Mouse (Mus musculus) myocyte (in vitro differentiated cells): ENCODE results near the gene Ank3. TPM values are rescaled to one million over a fixed set of nuclear protein-coding genes. Genes with fewer than 3 reads are reported as not detected.
A peak's percentile ranks its signal among the peaks of the same experiment; 100 is the strongest.

Experiments used
- H3K27me3 ChIP-seq: one replicate; pipeline ENCODE4 v1.6.1; 2011; ENCODE audit not compliant: control insufficient read depth, insufficient read depth, insufficient read length
- H3K36me3 ChIP-seq: one replicate; pipeline ENCODE4 v1.6.1; 2011; ENCODE audit not compliant: control insufficient read depth, insufficient read depth
- H3K4me2 ChIP-seq: one replicate; pipeline ENCODE4 v1.6.1; 2011; ENCODE audit warnings: low read depth, control low read depth
- H3K4me3 ChIP-seq: one replicate; pipeline ENCODE4 v1.5.1; 2011; ENCODE audit warnings: mild to moderate bottlenecking, control low read depth, moderate library complexity
- H3K79me2 ChIP-seq: one replicate; pipeline ENCODE4 v1.6.1; 2011; ENCODE audit not compliant: control insufficient read depth, insufficient read depth
- H3ac ChIP-seq: one replicate; pipeline ENCODE4 v1.6.1; 2011; ENCODE audit not compliant: control insufficient read depth, insufficient read length
- CEBPB ChIP-seq: IDR thresholded peaks from 2 replicates; pipeline ENCODE4 v1.6.1; 2011; ENCODE audit warnings: mild to moderate bottlenecking, moderate library complexity; ENCODE audit not compliant: poor library complexity, insufficient read depth, severe bottlenecking
- E2F4 ChIP-seq: IDR thresholded peaks from one replicate; pipeline ENCODE4 v1.6.1; 2011; ENCODE audit warnings: mild to moderate bottlenecking, control low read depth, moderate library complexity; ENCODE audit not compliant: insufficient read depth
- MAX ChIP-seq: IDR thresholded peaks from one replicate; pipeline ENCODE4 v1.6.1; 2011; ENCODE audit warnings: low read depth, mild to moderate bottlenecking, control low read depth
- MYOD1 ChIP-seq, 3 experiments: IDR thresholded peaks; one replicate each; pipeline ENCODE4 v1.6.1; 2011; ENCODE audit warnings: control low read depth in 2 of 3, low read depth in 2 of 3, mild to moderate bottlenecking in 2 of 3, moderate library complexity in 1 of 3; ENCODE audit not compliant: insufficient read length in 2 of 3, control insufficient read depth in 1 of 3
- MYOG ChIP-seq, 3 experiments: IDR thresholded peaks; one replicate each; pipeline ENCODE4 v1.6.1; 2011; ENCODE audit warnings: control low read depth in 2 of 3, low read depth in 2 of 3, mild to moderate bottlenecking in 2 of 3; ENCODE audit not compliant: insufficient read length in 2 of 3, control insufficient read depth in 1 of 3, insufficient read depth in 1 of 3
- POLR2A ChIP-seq: IDR thresholded peaks from one replicate; pipeline ENCODE4 v1.6.1; 2011; ENCODE audit warnings: low read depth, mild to moderate bottlenecking, control low read depth, moderate library complexity; ENCODE audit not compliant: insufficient read length
- POLR2AphosphoS2 ChIP-seq: IDR thresholded peaks from one replicate; pipeline ENCODE4 v1.6.1; 2011; ENCODE audit warnings: low read depth, control low read depth; ENCODE audit not compliant: insufficient read length
- REST ChIP-seq: IDR thresholded peaks from one replicate; pipeline ENCODE4 v1.6.1; 2011; ENCODE audit warnings: mild to moderate bottlenecking, control low read depth, moderate library complexity; ENCODE audit not compliant: insufficient read depth, insufficient read length
- SRF ChIP-seq: IDR thresholded peaks from one replicate; pipeline ENCODE4 v1.6.1; 2011; ENCODE audit warnings: low read depth; ENCODE audit not compliant: control insufficient read depth, insufficient read length
- TCF12 ChIP-seq: IDR thresholded peaks from one replicate; pipeline ENCODE4 v1.6.1; 2011; ENCODE audit warnings: mild to moderate bottlenecking, control low read depth; ENCODE audit not compliant: poor library complexity, insufficient read depth, severe bottlenecking
- TCF3 ChIP-seq: IDR thresholded peaks from one replicate; pipeline ENCODE4 v1.6.1; 2011; ENCODE audit warnings: low read depth, control low read depth; ENCODE audit not compliant: insufficient read length
- USF1 ChIP-seq: IDR thresholded peaks from one replicate; pipeline ENCODE4 v1.6.1; 2011; ENCODE audit warnings: low read depth, mild to moderate bottlenecking, control low read depth, moderate library complexity
- polyA plus RNA-seq: library from polyadenylated mRNA; unstranded; fragments of >200 nt; fragmentation: generic; extraction: Trizol; gene quantifications from one replicate; pipeline ENCODE4 v1.2.1, GENCODE M21; 2012; ENCODE audit warnings: missing spikeins

The Ank3 gene
- polyA plus RNA-seq, 1 experiment, result 5.5 TPM

- H3K4me2 ChIP-seq, result peak overlapping the region; percentile 36
- TF ChIP-seq POLR2A (no peak), MYOD1 (IDR thresholded peaks at IDR 0.05; ENCODE audit: control insufficient read depth in 1 of 3, insufficient read length in 2 of 3, low read depth in 2 of 3) (no peak), USF1 (no peak), TCF3 (no peak), TCF12 (no peak), CEBPB (no peak), E2F4 (no peak), SRF (no peak), POLR2AphosphoS2 (no peak), REST (no peak), MAX (no peak), MYOG (IDR thresholded peaks at IDR 0.05; ENCODE audit: control insufficient read depth in 1 of 3, insufficient read depth in 1 of 3, insufficient read length in 2 of 3, low read depth in 2 of 3) (no peak)
- no peaks in the 10 kb centered on the region for H3K79me2 ChIP-seq
- H3K36me3 ChIP-seq, result no peaks in the 10 kb centered on the region
- H3ac ChIP-seq, result no peak overlapping the region
- no peaks in the 10 kb centered on the region for H3K27me3 ChIP-seq
- no peak overlapping the region for H3K4me3 ChIP-seq
Observed at GRCm38 (mm10) chr10:69521977-69522376, 123.4 kb downstream of the Ank3 start.

DNA sequence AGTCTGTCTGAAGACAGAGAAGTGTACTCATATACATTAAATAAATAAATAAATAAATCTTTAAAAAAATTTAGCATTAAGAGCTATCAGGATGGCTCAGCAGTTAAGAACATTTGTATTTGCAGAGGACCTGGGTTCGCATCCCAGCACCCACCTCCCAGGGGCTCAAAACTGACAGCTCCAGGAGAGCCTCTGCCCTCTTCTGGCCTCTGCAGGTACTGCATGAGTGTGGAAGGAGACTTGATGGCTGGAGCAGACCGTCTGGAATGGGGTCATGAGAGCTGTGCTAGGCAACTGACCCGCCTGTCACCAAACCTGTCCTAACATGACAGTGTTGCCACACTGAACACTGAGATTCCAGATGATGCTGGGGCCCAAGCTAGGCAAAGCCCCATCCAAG is 124.6 kb downstream of the Ank3 start:
- H3K79me2 ChIP-seq, result no peaks in the 10 kb centered on the region
- no peak overlapping the region for H3K4me2 ChIP-seq
- H3K27me3 ChIP-seq, result no peaks in the 10 kb centered on the region
- no peak for TF ChIP-seq USF1
- no peak for TF ChIP-seq MYOG (IDR thresholded peaks at IDR 0.05; ENCODE audit: control insufficient read depth in 1 of 3, insufficient read depth in 1 of 3, insufficient read length in 2 of 3, low read depth in 2 of 3)
- TF ChIP-seq POLR2AphosphoS2, result no peak
- TF ChIP-seq TCF12, result no peak
- TF ChIP-seq SRF, result no peak
- TF ChIP-seq MAX, result no peak
- TF ChIP-seq POLR2A, result no peak
- TF ChIP-seq CEBPB, result no peak
- no peak for TF ChIP-seq TCF3
- H3ac ChIP-seq, result no peak overlapping the region
- no peak overlapping the region for H3K4me3 ChIP-seq
- H3K36me3 ChIP-seq, result no peaks in the 10 kb centered on the region

DNA sequence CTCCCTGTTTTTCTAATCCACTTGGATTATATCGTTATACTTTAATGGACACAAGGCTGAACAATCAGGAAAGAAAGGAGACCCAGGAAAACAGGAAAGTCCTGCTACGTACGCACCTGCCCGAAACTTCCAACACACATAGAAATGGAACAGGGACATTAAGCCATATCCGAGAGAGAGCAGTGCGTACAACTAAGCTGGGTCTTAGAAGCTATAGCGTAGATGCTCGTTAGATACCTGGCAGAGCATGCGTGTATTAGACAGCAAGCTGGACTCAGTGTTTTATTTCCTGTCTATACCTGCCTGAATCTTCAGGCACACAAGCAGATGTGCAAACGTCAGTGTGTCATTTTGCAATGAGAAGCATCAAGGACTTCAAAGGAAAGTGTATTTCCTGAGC is 128.7 kb downstream of the Ank3 start:
- TF ChIP-seq MYOD1 (IDR thresholded peaks at IDR 0.05; ENCODE audit: control insufficient read depth in 1 of 3, insufficient read length in 2 of 3, low read depth in 2 of 3) (no peak), USF1 (no peak), CEBPB (no peak), MAX (no peak), POLR2AphosphoS2 (no peak), REST (no peak)
- Histone ChIP-seq H3K79me2 (no peaks in the 10 kb centered on the region), H3K27me3 (no peaks in the 10 kb centered on the region), H3K4me3 (no peak overlapping the region), H3ac (no peak overlapping the region), H3K4me2 (no peak overlapping the region), H3K36me3 (no peaks in the 10 kb centered on the region)

DNA sequence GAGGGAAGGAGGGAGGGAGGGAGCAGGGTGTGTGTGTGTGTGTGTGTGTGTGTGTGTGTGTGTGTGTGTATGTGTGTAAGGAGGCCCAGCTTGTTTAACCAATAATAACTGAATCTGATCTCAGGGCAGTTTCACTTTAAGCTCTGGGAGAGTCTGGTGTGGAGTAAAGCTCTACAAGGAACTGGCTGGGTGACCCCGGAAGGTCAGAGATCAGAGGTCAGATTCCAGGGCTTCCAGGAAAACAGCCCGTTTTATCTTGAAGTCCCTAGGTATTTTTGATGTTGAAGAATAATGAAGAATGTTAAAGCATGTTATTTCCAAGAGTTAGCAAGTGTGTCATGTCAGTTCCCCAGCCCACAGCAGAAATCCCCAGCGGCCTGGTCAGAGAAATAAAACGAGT is 130.2 kb downstream of the Ank3 start:
- Histone ChIP-seq H3ac (no peak overlapping the region), H3K4me2 (no peak overlapping the region), H3K4me3 (no peak overlapping the region), H3K36me3 (no peaks in the 10 kb centered on the region), H3K27me3 (no peaks in the 10 kb centered on the region), H3K79me2 (no peaks in the 10 kb centered on the region)
- TF ChIP-seq MAX (no peak), SRF (no peak), REST (no peak), POLR2AphosphoS2 (no peak), MYOD1 (IDR thresholded peaks at IDR 0.05; ENCODE audit: control insufficient read depth in 1 of 3, insufficient read length in 2 of 3, low read depth in 2 of 3) (no peak), TCF3 (no peak), USF1 (no peak), MYOG (IDR thresholded peaks at IDR 0.05; ENCODE audit: control insufficient read depth in 1 of 3, insufficient read depth in 1 of 3, insufficient read length in 2 of 3, low read depth in 2 of 3) (no peak), CEBPB (no peak), E2F4 (no peak), POLR2A (no peak), TCF12 (no peak)

- H3K4me3 ChIP-seq, result no peak overlapping the region
- no peak overlapping the region for H3ac ChIP-seq
- TF ChIP-seq SRF (no peak), MAX (no peak), CEBPB (no peak), POLR2A (no peak), TCF12 (no peak), MYOG (IDR thresholded peaks at IDR 0.05; ENCODE audit: control insufficient read depth in 1 of 3, insufficient read depth in 1 of 3, insufficient read length in 2 of 3, low read depth in 2 of 3) (no peak), POLR2AphosphoS2 (no peak), USF1 (no peak), REST (no peak)
- no peak overlapping the region for H3K4me2 ChIP-seq
- H3K27me3 ChIP-seq, result no peaks in the 10 kb centered on the region
- no peaks in the 10 kb centered on the region for H3K36me3 ChIP-seq
- H3K79me2 ChIP-seq, result no peaks in the 10 kb centered on the region
Observed at GRCm38 (mm10) chr10:69530326-69530725, 131.8 kb downstream of the Ank3 start.
